Mouse (Mus musculus) CH12F3 (cell line): ENCODE data around the gene Mypop.

ENCODE experiments used
- in situ Hi-C: fragments of 300-500 bp; cut with MboI; formaldehyde crosslinking; loops from 2 replicates; pipeline ENCODE4 v1.14.3; 2020; ENCODE audit warnings: low sequenced_read_pairs

Gene Mypop

GRCm38 (mm10) chr7:18990601-18991295 lies at the start of gene Mypop:
Gene Mypop, plus strand, starts transcription at chr7:18991245.
- in situ Hi-C loops: loop anchor here (10.0 kb wide), 1 partner anchor 96 kb away; no protein-coding TSS in a partner anchor

- in situ Hi-C loops: no loop called here
These were observed 48.7 kb upstream of the Mypop start for GRCm38 (mm10) chr7:18942376-18942775.

DNA sequence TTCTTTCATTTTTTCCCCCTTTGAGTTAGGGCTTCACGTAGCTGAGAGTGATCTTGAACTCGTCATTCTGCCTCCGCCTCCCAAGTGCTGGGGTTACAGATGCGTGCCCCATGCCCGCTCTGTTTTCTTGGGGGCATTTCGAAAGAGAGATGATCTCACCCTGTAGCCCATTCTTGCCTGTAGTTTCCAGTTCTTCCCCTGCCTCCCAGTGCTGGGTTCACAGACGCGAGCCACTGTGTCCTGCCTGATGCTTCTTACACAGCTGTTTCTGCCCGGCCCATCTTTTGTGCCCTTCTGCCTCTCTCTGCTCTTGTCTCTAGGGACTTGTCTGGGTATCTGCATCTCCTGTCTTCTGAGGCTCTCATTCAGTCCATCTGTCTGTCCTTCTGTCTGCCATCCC lies 48.2 kb upstream of the Mypop start:
- in situ Hi-C loops: no loop called here

GRCm38 (mm10) chr7:18948151-18948550 lies 42.9 kb upstream of the Mypop start:
- in situ Hi-C loops: no loop called here

DNA sequence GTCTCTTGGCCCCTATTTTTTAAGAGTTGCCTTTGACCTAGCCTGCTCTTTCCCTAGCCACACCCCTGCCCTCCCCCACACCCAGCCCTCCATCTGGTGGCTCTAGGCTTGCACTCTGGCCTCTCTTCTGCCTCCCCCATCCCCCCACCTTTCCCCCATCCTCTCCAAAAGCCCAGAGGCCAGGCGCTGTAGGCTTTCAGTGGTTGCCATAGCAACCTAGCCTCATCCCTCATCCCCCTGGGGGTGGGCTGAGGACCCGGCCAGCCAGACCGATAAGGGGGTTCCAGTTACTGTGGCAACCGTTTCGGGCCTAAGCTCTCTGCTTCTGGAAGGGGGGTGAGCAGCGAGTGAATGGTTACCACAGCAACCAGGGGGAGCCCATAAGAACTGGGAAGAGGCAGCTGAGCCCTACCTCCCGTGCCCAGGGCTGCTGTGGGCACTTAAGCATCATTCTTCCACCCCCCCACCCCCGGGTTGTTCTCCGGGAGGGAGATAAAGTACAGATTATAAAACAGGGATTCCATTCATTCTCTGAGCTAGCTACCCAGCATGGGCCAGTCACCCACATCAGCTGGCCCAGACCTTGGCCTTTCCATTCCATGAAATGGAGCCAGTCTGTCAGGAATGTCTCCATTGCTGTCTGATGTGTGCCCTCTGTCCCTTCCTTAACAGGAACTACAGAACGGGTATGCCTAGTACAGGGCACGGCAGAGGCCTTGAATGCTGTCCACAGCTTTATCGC lies 41.1 kb upstream of the Mypop start:
- in situ Hi-C loops: no loop called here

- in situ Hi-C loops: no loop called here
These were observed 40.3 kb upstream of the Mypop start for GRCm38 (mm10) chr7:18950523-18951315.

DNA sequence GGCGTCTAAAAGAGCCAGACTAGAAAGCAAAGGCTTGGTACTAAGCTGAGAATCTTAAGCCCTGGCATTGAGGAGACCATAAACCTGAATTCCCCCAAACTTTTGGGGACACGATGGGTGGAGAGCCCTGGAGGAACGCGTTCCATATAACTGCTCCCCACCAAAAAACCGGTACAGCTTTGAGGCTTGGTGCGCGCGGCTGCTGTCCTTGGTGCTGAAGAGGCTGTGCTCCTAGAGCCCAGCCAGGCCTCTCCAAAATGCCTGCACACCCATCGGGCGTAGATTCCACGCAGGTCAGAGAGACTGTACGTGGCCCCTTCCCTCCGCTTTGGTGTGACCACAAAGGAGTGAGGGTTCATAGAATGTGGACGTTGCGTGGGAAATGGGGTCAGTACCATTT lies 39.6 kb upstream of the Mypop start:
- in situ Hi-C loops: no loop called here

GRCm38 (mm10) chr7:18957569-18958383 lies 33.3 kb upstream of the Mypop start:
- in situ Hi-C loops: no loop called here

GRCm38 (mm10) chr7:18958384-18958766 lies 32.7 kb upstream of the Mypop start:
- in situ Hi-C loops: no loop called here

GRCm38 (mm10) chr7:18959446-18959845 lies 31.6 kb upstream of the Mypop start:
- in situ Hi-C loops: no loop called here

- in situ Hi-C loops: no loop called here
These were observed 28.8 kb upstream of the Mypop start for GRCm38 (mm10) chr7:18962171-18962792.

DNA sequence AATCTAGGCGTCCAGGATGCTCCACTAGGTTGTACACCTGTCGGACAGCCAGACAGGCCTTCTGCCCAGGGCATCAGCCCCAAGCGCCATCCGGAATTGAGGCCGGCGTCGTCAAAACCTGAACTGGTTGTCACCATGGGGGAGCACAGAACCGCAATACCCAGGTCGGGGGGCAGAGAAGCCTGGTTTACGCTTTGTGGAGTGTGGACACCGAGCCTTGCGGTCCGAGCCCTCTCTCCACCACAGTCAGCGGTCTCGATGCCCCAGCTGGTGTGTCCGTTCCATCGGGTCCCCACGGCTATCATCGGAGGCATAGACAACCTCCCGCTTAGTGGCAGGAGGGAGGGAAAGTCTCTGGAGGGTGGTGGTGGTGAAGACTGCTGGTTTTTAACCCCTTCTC lies 28.2 kb upstream of the Mypop start:
- in situ Hi-C loops: no loop called here

GRCm38 (mm10) chr7:18963294-18963843 lies 27.7 kb upstream of the Mypop start:
- in situ Hi-C loops: no loop called here

DNA sequence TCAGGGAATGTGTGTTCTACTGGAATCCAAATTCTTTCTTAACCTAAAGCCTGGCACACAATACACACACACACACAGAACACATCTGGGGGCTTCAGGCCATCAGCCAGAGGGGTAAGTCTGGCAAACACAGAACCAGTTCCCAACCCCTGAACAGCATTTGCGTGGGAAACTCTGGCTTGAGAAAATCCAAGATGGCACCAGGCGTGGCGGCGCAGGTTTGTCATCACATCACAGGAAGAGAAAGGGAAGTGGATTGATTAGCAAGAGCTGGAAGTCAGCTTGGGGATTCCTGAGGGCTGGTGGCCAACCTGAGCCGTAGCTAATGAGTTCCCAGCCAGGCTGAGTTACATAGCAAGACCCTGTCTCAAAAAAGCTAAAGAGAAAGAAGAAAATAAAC lies 25.7 kb upstream of the Mypop start:
- in situ Hi-C loops: no loop called here

DNA sequence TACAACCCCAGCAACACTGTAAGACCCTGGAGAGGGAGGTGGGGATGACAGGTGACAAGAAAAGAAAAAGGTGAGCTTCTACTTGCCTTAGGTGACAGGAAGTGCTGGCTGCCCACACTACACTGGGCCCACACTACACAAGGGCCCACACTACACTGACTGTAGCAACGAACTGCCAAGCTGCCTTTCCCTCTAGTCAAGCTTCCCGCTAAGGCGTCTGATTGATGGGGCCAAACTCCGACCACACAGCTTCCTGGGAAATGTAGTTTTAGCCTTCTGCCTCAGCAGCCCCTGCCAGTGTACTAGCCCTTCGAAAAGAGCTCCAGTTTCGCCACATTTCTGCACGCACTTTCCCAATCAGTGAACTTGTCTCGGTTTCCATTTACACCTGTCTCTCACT lies 23.4 kb upstream of the Mypop start:
- in situ Hi-C loops: no loop called here

GRCm38 (mm10) chr7:18970956-18971355 lies 20.1 kb upstream of the Mypop start:
- in situ Hi-C loops: no loop called here

GRCm38 (mm10) chr7:18978381-18978780 lies 12.7 kb upstream of the Mypop start:
- in situ Hi-C loops: no loop called here

DNA sequence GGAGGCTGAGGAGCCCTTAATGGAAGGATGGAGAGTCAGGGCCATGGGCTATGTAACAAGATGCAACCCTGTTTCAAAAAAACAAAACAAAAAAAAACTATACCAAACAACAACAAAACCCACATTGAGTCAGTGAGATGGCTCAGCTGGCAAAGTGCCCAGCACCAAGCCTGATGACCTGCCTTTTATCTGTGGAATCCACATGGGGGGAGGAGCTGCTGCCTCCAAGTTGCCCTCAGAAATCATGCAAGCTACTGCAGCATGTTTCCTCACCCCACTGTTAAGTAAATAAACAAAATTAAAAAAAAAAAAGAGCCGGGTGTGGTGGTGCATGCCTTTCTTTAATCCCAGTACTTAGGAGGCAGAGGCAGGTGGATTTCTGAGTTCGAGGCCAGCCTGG lies 4.5 kb upstream of the Mypop start:
- in situ Hi-C loops: no loop called here

DNA sequence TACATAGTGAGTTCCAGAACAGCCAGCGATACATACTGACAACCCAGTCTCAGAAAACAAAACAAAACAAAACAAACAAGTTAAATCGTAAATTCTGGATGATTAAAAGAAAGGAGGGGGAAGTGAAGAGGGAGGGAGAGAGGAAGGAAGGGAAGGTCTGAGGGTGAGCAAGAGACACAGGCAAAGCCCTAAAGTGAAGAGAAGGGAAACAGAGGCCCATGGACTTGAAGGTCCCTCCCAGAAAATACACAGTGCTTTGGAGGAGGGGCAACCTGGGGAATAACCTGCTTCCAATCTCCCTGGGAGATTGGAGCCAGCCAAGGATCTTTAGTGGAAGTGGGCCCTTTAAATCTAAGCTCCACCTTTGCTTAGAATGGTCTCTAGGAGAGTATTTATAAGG lies 3.9 kb upstream of the Mypop start, which contains the start of gene Nanos2:
TSS of gene Nanos2 (plus strand) at position 301 of the 400 bp plus-strand sequence.
- in situ Hi-C loops: no loop called here

DNA sequence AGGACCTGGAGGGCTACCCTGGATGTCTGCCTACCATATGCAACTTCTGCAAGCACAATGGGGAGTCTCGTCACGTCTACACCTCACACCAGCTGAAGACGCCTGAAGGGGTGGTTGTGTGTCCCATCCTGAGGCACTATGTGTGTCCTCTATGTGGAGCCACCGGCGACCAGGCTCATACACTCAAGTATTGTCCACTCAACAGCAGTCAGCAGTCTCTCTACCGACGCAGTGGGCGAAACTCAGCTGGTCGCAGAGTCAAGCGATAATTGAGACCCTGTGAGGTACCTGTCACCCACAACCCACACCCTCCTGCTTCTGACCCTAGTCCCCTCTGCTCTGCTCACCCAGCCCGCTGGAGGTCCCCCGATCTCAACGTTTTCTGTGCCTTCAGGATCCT lies 3.3 kb upstream of the Mypop start:
- in situ Hi-C loops: no loop called here
